Mouse (Mus musculus) adrenal gland, postnatal 36 days (tissue): ENCODE results near the gene Dnajb2. TPM values are rescaled to one million over a fixed set of nuclear protein-coding genes. Genes with fewer than 3 reads are reported as not detected.
"Not testable (repeated sequence)": the region's sequence is repeated elsewhere in the genome, so short reads cannot be mapped to it uniquely, and the experiment has no call there.

Experiments
- DNase-seq, 2 experiments: peaks; one replicate each; pipeline ENCODE4 v3.0.0; 2021; ENCODE audit warnings: mixed read lengths in 1 of 2
- total RNA-seq, 2 experiments: library from RNA; stranded (reverse); gene quantifications; 2 replicates each; pipeline ENCODE4 v1.2.3; 2021

The Dnajb2 gene
- total RNA-seq, 2 experiments from 2014 or later, result 67.9 to 138 TPM

GRCm38 (mm10) chr1:75218227-75219001 lies 17.8 kb upstream of the Dnajb2 start:
- peak; percentile 42 to 70 for DNase-seq

GRCm38 (mm10) chr1:75219078-75219477 lies 17.1 kb upstream of the Dnajb2 start:
- DNase-seq, result peak; percentile 89 to 93

DNA sequence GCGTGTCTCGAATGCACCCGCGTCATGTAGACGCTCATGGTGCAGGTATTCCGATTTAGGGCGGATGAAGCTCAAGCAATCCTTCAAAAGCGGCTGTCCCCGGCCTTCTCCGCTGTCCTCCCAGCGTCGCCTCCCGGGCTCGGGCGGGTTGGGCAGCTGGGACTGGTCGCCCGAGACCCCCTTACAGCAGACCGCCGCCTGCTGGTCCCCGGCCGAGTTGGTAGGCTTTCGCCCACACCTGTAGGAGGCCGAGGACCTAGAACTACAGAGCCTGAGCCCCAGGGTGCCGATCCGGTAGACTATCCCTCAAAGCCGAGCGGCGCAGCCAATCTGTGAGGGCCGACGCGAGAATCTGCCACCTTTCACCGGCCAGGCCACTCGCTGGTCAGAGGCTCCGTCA lies 16.7 kb upstream of the Dnajb2 start, which contains the start of gene Tuba4a:
Tuba4a (minus strand) TSS at position 335 of the 400 bp plus-strand sequence.
- peak; percentile 18 to 46 for DNase-seq

- DNase-seq, result no peak
Observed at GRCm38 (mm10) chr1:75221538-75221937, 14.7 kb upstream of the Dnajb2 start.

- no peak for DNase-seq
Observed at GRCm38 (mm10) chr1:75222926-75223325, 13.3 kb upstream of the Dnajb2 start.

GRCm38 (mm10) chr1:75223532-75223931 lies 12.7 kb upstream of the Dnajb2 start:
- DNase-seq, result no peak

DNA sequence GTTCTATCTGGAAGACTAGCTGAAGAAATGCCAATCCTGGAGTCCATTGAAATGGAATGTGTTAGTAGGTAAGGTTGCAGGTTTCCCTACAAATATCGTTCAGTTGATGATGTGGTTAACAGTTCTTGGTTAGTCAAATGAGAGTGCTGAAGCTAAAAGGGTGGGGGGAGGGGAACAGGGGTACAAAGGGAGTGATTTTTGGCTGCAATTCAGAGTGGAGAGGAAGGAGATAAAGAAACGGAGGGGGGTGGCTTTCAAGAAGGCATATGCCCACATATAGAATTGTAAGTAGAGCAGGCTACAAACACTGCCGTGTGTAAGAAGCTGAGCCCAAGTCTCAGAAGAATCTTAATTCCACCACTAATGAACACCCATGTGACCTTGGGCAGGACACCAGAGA lies 10.7 kb upstream of the Dnajb2 start:
- DNase-seq, result no peak

GRCm38 (mm10) chr1:75226138-75226537 lies 10.1 kb upstream of the Dnajb2 start:
- no peak for DNase-seq

- DNase-seq, result no peak
Observed at GRCm38 (mm10) chr1:75227653-75228052, 8.6 kb upstream of the Dnajb2 start.

DNA sequence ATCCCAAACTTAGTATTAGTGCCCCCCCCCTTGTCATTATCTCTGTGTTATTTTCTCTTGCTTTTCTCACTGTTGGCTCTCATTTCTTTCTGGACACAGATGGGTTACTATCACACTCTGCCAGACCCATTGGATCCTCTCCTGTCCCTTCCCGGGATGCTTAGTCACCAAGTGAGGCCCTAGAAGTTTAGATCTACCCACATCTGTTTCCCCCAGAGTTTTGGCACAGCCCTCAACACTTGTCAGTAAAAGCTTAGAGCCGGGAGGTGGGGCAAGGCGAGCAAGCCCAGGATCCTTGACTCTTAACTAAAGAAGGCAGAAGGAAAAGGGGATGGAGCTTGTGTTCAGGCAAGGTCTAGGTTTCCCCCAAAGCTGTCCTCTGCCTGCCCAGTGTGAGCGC lies 7.0 kb upstream of the Dnajb2 start:
- DNase-seq, result no peak

GRCm38 (mm10) chr1:75230335-75230994 lies 5.7 kb upstream of the Dnajb2 start:
- peak; percentile 35 to 59 for DNase-seq

DNA sequence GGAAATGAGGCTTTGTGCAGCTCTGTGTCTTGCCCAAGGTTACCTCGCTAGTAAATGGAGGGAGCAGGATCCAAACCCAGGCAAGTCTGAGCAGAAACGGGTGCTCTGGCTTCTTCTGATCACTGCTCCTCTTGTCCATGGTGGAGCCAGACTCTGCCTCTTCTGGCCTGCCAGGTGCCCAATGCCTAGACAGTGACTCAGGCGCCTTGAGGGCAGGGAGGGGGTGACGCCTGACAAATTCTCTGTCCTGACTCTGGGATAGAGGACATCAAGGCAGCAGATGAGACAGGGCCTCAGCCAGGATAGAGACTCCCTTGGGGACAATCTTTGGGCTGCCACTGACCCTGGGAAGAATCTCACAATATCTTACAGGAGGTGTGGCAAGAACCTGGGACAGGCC lies 5.0 kb upstream of the Dnajb2 start:
- no peak for DNase-seq

DNA sequence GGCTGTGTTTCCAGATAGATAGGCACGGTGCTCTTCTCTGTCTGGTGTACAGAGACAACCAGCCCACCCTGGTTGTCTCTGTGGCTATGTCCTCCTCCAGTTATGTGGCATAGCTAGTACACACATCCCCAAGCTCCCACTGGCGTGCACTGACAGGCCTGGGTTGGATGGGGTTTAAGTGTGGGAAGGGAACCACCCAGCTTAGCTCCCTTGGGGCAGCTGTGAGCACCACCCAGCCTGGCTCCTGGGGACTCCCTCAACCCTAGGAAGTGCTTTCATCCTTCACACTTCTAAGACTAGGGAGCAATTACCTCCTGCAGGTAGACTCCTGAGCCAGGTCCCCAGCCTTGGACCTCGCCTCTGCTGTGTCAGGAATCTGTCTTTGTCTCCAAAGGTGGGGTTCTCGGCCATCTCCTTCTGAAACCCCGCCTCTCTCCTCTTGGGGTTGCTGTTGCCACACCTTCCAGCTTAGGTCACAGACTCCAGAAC lies 4.5 kb upstream of the Dnajb2 start, which contains the start of gene A630095N17Rik:
A630095N17Rik (minus strand) TSS at position 439 of the 489 bp plus-strand sequence.
- DNase-seq, result no peak

GRCm38 (mm10) chr1:75232489-75232888 lies 3.7 kb upstream of the Dnajb2 start:
- DNase-seq, result not testable (repeated sequence)

GRCm38 (mm10) chr1:75234606-75235005 lies 1.6 kb upstream of the Dnajb2 start:
- DNase-seq, result peak; percentile 77 to 80

DNA sequence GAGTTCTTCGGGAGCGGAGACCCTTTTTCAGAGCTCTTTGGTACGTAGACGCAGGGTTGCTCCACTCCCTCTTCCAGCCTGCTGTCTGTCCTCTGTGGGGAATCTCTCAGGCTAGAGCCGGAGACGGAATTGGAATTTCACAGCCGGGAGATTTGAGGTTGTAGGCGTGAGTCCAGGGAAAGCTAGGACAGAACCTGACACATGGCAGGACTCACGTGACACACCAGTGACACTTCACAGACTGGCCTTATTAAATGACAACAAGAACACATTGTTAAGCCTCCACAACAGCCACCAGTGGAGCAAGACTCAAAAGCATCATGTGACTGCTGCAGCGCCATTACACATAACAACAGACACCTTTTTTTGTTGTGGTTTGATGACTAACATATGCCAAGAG lies 3.4 kb downstream of the Dnajb2 start:
- no peak for DNase-seq

DNA sequence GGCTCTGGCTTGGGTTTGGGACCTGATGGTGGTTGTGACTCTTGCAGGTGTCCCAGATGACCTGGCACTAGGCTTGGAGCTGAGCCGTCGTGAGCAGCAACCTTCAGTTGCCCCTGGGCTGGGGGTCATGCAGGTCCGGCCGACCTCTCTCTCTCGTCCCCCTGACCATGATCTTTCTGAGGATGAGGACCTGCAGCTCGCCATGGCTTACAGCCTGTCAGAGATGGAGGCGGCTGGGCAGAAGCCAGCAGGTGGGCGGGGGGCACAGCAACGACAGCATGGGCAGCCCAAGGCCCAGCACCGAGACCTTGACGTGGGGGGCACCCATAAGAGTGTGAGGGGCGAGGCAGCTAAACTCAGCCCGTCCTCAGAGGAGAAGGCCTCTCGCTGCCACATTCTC lies 7.2 kb downstream of the Dnajb2 start:
- no peak for DNase-seq

DNA sequence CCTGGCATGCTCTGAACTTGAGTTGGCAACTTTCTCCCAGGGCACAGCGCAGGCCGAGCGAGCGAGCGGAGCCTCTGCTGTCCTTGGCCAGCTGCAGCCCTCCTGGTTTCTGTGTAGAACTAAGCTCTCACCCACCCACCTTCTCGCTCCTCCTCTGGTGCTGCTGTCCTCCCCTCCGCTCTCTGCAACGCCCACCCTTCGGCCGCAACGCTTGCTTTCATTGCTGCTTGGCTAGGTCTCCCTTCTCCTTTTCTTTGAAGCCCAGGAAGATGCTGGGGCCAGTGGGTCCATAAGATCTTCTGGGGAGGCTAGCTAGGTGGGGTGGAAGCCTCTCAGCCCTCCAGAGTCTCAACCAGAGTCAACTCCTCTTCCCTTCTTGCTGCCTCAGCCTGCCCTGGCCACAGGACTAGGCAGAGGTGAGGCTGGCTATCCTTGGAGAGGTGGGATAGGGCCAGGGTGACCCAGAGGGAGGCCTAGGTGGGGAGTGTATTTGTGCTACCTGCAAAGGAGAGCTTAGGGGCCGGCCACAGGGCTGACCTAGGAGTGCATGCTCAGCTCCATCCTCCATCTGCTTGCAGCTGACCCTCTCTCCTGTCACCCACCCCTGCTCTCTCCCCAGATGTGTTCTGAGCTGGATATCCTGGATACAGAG lies 8.1 kb downstream of the Dnajb2 start:
- DNase-seq, result no peak

- DNase-seq, result peak; percentile 31 to 51
Observed at GRCm38 (mm10) chr1:75244836-75245235, 8.6 kb downstream of the Dnajb2 start.

DNA sequence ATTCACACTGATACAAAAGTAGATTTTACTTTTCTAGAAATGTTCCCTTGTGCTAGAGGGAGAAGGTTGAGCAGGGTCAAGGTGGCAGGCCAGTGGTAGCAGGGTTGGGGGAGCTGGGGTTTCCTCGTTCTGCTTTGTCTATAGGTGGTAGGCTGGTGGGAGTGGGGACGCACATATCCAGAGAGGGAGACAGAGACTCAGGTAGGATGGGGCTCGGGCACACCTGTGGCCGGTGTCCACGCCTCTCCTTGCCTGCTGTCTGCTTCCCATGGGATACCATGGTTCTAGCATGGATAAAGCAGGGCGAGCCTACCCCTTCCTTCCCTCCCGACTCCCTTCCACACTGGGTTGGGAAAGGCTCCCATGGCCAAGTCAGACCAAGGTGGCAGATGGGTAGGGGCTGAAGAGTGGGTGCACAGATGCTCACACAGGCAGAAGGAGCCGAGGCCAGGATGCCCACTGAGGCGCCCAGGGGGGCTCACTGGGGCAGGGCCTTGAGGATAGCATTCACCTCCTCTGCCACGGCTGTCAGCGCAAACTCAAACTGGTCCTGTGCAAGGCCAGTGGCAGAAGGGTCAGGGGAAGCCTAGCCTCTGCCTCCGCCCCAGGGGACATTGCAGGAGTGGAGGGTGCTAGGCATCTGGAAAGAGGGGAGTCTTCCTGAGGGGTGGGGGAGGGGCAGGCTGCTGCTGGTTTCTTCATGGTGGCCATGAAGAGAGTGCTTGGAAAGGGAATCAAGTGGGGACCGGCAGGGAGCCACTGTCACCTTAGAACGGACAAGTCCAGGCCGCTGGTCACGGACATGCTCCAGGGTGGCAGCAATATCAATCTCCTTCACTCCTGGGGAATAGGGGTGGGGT lies 11.1 kb downstream of the Dnajb2 start:
- DNase-seq, result peak in 1 of 2 experiments; percentile 20

DNA sequence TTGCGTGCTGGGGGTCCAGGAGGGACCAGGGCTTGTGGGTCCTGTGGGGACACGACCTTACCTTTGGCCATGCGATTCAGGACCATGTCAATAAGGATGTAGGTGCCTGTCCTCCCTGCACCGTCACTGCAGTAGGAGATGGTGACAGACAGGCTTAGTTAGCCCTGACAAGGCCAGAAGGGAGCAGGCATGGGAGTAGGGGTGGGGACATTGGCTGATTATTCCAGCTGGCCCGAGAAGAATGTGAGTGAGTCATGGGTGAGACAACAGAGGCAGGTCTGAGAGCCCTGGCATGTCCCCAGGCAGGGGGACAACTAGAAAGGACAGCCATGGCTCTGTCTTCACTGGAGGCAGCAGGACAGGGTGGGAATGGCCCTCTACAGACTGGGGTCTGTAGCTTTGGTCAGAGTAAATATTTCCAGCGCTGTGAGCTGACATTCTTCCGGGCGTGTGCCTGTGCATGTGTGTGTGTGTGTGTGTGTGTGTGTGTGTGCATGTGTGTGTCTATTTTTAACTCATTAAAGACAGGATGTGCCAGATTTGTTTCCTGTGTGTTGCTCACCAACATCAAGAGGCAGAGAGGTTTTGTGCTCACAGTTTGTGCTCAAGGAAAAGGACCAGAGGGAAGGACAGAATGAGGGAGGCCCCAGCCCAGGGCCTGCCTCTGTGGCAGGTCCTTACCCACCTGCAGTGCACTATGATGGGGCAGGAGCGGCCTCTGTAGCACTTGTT lies 12.0 kb downstream of the Dnajb2 start:
- peak; percentile 84 for DNase-seq
